Mouse (Mus musculus): ENCODE measurements around the gene Dennd2c.
"Not testable (repeated sequence)": the region's sequence is repeated elsewhere in the genome, so short reads cannot be mapped to it uniquely, and the experiment has no call there.

Gene Dennd2c

DNA sequence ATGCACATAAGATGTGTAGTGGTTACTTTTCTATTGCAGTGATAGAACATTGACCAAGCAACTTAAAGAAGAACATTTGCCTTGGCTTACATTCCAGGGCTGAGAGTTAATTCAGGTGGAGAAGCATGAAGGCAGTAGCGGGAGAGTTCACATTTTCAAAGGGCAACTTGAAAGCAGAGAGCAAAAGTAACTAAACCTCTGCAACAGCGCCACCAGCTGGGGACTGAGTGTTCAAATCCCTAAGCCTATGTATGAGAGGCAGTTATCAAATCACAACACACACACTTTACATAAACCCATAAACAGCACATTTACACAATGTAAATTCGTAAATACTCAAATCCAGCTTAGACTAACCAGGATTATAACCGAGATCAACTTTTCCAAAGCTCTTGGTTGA, 67.4 kb downstream of the Dennd2c start:
- DNase-seq (ENCODE audit: low read depth, low spot score): peak; percentile 73

DNA sequence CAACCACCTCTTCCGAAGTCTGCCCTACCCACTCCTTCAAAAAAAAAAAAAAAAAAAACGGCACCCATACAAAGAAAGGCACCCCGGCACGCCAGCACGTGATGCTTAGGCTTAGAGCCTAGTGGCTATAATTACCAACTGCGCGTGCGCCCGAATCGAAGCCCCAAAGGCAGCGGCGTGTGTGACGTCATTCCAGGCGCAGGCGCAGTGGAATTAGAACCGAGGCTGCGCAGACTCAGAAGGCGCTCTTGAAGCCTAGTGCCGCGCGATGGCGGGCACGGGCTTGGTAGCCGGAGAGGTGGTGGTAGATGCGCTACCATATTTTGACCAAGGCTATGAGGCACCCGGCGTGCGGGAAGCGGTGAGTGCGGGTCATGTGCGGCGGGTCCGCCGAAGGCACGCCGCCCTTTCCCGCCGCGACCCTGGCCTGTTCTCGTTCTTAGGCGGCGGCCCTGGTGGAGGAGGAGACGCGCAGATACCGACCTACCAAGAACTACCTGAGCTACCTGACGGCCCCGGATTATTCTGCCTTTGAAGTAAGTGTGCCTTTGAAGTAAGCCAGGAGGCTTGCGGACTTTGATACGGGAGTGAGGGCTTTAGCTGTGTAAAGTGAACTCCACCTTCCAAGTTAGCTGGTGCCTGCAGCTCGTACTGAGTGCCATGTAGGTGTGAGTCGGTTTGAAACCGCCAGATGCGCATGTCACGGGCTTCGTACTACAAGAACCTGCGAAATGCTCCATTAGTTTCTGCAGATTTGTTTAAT, 69.3 kb downstream of the Dennd2c start, which contains the start of gene Bcas2:
TSS of gene Bcas2 (plus strand) at position 151 of the 763 bp plus-strand sequence.
- peak; percentile 99 for DNase-seq (ENCODE audit: low read depth, low spot score)

DNA sequence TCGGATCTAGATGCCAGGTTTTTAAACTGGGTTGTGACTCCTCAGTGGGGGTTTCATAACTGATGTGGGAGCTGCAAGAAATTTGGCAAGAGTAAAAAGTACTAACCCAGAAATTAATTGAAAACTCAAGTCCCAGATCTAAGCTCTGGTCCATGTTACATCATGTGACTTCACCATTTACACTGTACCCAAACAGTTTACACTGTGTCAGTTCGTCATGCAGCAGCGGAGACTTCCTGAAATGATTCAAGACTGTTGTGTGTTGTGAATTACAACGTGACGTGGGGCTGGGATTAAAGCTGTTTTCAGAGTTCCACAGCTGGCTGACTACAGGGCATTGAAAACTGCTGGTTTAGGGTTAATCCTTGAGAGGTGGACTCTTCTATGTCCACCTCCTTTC, 70.2 kb downstream of the Dennd2c start:
- no peak for DNase-seq (ENCODE audit: low read depth, low spot score)

DNA sequence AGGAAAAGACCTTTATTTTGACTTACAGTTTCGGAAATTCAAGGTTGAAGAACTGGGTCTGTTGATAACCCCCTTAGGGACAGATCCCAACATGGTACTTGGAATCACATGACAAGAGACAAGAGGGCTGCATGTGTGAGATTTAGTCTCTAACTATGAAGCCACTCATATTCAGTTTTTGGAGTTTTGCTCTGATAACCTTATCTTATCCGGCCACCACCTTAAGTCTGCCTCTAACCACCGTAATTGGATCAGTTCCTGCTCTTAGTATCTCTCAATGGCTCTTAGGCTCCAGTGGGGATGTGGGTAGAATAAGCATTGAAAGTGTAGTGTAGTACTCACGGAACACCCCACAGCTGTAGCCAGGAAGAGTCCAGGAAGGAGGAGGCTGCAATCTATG, 74.3 kb downstream of the Dennd2c start:
- DNase-seq (ENCODE audit: low read depth, low spot score): no peak

DNA sequence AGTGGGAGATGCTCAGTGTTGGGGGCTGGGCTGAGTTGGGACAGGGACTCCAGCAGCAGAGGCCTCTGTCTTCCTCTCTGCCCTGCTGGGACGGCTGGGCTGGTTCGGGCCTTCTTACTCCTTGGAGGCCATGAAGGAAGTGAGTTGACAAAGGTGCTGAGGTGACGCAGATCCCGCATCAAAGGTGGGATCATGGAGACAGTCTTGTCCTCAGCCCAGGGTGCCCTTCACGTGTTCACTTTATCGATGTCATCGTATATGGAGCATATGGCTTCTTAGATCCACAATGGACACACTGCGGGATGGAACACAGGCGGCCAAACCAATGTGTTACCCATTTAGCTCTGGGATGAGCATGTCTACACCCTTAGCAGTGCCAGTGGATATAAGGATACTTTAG, 77.1 kb downstream of the Dennd2c start:
- DNase-seq (ENCODE audit: low read depth, low spot score): no peak

DNA sequence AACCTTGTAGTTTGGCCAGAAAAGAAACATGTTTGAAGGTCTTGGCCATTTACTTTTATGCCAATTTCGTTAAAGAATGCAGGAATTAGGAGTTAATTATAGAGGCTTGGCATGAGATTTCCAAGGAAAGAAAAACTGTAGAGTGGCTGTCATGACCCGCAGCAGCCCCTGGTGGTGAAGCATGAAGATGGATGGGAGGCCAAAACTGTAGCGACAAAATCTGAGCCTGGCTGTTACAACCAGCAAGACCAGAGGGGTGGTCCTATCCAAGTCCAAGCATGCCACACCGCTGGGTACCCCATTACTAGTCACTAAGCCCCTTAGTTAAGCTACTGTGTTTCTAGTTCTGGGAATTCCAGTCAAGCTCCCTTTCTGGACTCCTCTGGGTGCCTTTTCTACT, 78.8 kb downstream of the Dennd2c start:
- no peak for DNase-seq (ENCODE audit: low read depth, low spot score)

DNA sequence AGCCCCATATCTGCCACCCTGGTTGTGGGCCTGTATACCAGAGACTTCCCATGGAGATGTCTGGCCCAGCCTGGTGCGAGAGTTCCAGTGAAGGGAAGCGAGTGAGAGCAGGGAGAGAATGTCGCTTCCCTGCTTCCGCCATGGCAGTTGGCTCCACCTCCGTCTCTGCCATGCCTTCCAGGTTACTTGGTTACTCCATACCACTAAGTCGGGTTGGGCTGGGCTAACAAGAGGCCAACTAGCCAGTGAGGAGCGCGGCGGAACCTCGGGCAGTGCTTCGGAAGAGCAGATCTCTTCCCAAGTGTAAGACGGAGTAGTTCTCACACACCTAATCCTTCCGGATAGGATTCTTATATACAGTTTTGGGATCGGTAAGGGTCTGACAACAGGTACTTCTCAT, 80.4 kb downstream of the Dennd2c start:
- no peak for DNase-seq (ENCODE audit: low read depth, low spot score)

DNA sequence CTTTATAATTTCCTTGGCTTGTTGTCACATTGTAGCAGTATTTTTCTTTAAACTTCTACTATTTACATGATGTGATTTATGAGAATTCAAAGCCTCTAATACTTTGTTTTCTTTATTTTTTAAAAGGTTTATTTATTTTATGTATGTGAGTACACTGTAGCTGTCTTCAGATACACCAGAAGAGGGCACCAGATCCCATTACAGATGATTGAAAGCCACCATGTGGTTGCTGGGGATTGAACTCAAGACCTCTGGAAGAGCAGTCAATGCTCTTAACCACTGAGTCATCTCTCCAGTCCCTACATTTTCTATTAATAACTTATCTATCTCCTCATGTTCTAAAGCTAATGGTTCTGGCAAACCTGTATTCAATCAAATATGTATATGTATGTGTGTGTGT, 82.1 kb downstream of the Dennd2c start:
- not testable (repeated sequence) for DNase-seq (ENCODE audit: low read depth, low spot score)

DNA sequence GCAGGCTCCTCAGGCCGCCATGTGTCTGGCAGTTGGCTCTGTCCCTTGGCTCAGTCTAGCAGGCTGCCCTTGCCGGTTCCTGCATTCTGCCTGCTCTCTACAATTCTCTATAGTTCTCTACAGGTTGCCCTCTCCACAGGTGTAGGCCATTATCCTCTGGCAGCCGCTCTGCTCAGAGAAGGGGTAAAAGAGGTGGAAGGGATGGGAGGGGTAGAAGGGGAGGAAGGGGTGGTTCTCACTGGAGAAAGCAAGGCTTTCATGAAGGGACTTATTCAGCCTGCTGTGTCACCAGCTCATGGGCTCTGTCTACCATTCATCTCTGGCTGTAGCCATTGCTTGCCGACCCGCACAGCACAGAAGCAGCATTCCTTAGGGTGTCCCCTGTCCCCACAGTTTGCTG, 86.0 kb downstream of the Dennd2c start:
- DNase-seq (ENCODE audit: low read depth, low spot score): no peak

DNA sequence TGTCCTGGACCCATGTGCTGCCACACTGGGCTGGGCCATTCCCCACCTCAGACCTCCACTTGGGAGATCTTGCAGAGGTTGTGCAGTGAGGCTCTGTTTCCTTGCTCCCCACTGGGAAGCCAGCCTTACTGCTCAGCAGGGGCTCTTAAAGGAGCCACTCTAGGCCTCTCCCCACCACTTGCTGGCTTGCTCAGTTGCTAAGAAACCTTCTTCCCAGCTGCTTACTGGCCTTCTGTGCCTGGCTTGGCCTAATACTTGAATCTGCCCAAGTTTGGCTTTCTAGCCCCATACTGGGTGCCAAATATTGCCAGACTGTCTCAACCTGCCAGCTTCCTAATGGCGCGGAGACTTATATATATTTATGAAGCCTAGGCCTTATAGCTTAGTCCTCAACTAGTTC, 86.5 kb downstream of the Dennd2c start:
- no peak for DNase-seq (ENCODE audit: low read depth, low spot score)

DNA sequence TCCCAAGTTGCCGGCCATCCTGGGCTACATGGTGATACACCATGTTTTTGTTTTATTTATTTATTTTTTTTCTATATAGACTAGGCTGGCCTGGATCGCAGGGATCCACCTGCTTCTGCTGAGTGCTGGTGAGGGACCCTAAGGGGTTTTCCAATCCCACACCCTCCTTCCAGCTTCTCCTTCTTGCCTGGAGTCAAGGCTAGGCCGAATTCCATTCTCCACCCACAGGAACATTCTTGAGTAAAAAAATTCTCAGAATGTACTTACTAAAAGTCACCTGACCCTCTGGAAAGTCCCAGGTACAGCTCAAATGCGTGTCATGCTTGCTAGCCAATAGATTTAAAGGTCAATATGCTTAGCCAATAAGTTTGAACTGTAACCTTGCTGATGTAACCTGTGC, 89.8 kb downstream of the Dennd2c start:
- DNase-seq (ENCODE audit: low read depth, low spot score): no peak

DNA sequence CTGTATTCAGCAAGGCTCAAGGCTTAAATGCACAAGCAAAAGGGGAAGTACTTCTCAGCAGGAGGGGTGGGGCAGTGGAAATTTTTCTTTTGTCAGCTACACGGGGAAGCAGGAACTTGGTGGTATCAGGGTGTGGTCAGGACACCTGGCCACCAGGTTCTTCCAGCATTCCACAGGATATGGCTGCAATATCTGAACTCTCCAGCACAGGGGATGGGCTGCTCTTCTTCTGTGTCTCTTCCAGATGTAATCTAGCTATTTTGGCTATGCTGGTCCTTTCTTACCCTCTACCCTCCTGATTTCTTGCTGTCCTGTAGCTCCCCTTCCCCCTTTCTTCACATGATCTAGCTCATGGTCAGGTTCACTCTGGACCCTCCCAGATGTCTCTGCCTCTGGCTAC, 90.8 kb downstream of the Dennd2c start:
- no peak for DNase-seq (ENCODE audit: low read depth, low spot score)

DNA sequence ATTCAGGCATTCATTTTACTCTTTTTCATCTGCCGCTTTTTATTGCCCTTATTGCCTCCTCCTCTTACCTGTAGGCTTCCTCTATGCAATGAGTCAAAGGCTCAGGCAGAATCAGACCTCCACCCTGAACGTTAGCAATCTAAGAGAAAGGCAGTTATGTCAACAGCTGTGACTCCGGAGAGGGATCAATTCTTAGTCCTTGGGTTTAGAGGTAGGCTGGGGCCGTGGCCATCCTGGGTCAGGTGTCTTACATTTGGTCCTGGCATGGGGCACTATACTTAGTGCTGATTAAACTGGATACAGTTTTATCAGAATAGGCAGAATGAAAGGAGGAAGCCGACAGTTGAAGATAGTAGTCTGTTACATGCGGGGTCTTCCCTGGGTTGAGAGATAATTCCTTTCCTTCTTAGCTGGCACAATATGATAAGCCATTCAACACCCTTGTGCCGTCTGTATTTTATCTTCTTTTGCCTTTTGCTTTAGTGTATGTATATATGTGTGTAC, 94.0 kb downstream of the Dennd2c start:
- DNase-seq (ENCODE audit: low read depth, low spot score): no peak

DNA sequence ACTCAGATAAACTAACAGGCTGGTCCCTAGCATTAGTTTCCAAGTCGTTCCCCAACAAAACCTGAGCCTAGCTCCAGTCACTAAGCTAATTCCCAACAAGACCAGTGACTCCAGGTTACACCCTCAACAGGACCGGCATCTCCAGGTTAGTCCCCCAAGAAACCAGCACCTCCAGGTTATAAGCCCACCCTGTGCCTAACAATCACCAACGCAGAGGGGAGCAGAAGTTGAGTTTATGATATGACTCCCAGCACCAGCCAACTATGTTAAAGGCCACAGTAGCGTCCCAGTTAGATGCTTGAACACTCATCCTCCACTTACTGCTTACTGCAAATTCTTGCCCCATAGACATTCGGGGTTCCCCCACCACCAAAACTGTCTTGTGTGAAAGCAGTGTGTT, 97.0 kb downstream of the Dennd2c start:
- DNase-seq (ENCODE audit: low read depth, low spot score): no peak

DNA sequence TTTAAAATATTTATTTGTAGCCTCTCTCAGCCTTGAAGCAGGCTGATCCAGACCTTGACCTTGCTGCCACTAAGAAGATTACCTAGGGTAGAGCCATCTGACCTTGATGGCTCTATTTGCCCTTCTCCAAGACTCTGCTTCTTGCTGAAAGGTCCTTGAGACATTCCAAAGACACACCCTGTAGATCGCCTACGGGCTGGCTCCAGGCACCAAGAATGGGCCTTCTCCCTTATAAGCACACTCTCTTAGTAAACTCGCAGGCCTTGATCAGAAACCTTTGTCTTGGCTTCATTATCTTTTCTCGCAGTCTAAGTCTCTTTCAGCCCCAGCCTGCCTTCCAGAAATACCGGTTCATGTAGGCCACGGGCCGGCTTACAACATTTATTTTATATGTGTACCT, 98.7 kb downstream of the Dennd2c start:
- not testable (repeated sequence) for DNase-seq (ENCODE audit: low read depth, low spot score)

DNA sequence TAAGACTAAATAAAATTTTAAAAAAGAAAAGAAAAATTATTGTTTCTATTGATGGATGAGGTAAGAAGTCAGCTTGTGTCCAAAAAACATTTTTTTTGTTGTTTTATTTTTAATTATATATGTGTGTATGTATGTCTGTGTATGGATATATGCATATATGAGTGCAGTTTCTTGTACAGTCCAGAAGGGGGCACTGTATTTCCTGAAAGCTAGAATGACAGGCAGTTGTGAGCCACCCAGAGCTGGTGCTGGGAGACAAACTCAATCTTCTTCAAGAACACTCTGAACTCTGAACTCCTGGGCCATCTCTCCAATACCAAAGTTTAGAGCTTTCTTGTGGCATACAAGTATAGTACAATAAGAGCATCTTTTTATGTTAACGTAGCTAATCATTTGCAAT, 101.2 kb downstream of the Dennd2c start:
- no peak for DNase-seq (ENCODE audit: low read depth, low spot score)

DNA sequence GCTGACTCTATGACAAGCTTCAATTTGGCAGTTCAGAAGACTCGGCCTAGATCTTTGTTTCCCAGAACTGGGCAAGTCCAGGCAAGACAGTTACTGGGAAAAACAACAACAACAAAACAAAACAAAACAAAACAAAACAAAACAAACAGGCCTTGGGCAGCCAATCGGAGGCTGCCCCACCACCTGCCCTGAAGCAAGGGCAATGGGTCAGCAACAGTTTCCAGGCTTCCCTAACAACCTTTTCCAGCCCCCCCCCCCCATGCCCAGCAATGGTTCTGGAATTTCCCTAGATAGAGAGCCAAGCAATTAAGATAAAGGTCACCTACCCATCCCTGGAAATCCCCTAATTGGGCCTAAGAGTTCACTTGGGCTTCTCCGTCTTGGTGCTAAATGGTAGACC, 102.0 kb downstream of the Dennd2c start:
- DNase-seq (ENCODE audit: low read depth, low spot score): no peak

DNA sequence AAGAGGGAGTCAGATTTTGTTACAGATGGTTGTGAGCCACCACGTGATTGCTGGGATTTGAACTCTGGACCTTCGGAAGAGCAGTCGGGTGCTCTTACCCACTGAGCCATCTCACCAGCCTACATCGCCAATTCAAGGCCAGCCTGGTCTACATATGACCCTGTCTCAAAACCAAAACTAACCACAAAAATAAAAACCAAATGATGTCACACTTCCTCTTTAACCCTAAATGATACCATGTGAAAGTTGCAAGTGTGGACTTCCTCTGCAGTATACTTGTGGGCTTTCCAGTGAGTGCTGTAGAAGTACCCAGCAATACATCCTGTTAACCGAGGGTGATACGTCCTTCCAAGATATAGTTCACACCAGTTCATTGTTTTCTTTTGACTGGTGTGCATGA, 104.0 kb downstream of the Dennd2c start:
- DNase-seq (ENCODE audit: low read depth, low spot score): no peak

DNA sequence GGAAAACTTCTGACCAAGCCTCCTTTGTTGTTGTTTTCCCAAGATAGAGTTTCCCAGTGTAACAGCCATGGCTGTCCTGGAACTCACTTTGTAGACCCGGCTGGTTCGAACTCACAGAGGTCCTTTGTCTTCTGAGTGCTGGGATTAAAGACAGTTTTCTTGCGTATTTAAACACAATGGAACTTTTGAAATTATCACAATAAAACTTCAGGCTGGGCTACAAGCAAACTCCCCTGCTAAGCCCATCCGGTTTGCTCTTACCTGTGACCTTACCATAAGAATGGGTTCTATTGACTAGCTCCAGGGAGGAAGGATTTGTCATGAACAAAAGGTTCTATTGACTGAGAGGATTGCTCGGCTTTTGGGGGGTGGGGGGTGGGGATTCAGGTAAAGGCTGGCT, 105.3 kb downstream of the Dennd2c start:
- no peak for DNase-seq (ENCODE audit: low read depth, low spot score)

DNA sequence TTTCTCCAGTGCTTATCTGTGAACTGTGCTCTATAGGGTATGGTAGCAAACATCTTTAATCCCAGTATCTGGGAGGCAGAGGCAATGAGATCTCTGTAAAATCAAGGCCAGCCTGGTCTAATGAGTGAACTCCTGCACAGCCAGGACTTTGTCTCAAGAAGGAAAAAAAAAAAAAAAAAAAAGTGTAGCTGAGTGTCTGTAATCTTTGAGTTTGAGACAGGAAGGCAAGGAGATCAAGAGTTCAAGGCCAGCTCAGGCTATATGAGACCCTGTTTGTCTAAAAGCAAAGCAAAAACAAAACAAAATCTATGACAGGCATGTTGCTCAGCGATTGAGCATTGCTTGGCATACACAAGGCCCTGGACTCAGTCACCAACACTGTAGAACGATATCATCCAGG, 105.8 kb downstream of the Dennd2c start:
- no peak for DNase-seq (ENCODE audit: low read depth, low spot score)

DNA sequence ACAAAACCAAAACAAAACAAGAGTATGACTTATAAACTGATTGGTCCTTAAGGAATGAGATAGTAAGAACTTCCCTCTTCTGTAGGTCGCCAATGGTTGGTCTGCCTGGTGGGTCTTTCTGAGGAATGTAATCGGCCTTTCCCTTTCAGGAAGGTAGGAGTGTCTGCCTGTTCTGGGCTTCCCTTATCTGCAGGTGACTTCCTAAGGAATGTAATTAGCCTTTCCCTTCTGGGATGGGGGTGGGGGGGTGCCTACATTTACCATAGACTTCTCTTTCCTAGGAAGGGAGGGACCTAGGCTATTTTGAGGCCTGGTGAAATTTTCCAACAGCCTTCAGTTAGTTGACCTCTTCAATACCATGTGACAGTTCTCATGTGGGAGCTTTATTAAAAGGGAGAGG, 108.7 kb downstream of the Dennd2c start:
- no peak for DNase-seq (ENCODE audit: low read depth, low spot score)

DNA sequence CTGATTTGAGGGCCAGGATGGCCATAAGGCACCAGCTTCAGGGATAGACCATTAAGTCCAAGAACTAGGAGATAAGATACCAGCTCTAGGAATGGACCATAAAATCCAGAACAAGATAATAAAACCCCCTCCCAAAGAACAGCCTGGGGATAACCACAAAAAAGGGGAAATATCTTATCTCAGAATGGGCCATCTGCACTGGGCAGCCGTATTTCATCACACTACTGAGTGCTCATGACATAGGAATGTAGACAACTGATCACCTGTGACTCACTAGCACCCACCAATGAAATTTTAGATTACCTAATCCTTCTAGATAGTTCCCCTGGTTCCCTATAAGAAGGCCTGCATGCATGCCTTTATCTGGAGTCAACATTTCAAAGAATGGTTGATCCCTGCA, 109.7 kb downstream of the Dennd2c start:
- no peak for DNase-seq (ENCODE audit: low read depth, low spot score)

DNA sequence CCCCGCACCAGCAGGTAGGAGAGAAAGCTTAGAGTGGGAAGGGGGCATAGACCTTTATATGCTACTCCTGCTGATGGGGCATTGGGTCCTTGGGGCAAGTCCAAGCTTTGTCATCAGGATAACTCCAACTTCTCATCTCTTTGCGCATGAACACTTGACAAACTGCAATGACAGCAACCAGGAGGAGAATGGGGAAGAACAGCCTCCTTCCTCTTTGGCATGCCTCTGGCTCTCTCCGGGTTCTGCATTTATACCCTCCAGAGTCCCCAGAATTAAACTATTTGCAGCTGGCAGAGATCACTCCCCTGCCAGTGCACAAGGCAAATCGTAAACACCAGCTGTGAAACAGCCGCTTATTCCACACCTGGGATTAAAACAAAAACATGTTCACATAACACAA, 111.1 kb downstream of the Dennd2c start:
- no peak for DNase-seq (ENCODE audit: low read depth, low spot score)

Measured in retina, postnatal 7 days (tissue).